Mouse (Mus musculus) ES-Bruce4 (cell line): Measurements from ENCODE around the gene 0610037L13Rik. TPM values are rescaled to one million over a fixed set of nuclear protein-coding genes. Genes with fewer than 3 reads are reported as not detected.

Experiments
- H3K27ac ChIP-seq: 2 replicates; pipeline ENCODE4 v1.5.1; 2012; ENCODE audit warnings: low read length, inconsistent platforms; ENCODE audit not compliant: insufficient read depth
- H3K27me3 ChIP-seq: 2 replicates; pipeline ENCODE4 v1.6.1; 2012; ENCODE audit warnings: mild to moderate bottlenecking, low read length, inconsistent platforms; ENCODE audit not compliant: control insufficient read depth, poor library complexity, insufficient read depth, severe bottlenecking
- H3K36me3 ChIP-seq: 2 replicates; pipeline ENCODE4 v1.6.1; 2012; ENCODE audit warnings: inconsistent platforms, mild to moderate bottlenecking, low read length, moderate library complexity; ENCODE audit not compliant: control insufficient read depth, poor library complexity, insufficient read depth, severe bottlenecking
- H3K4me1 ChIP-seq: one replicate; pipeline ENCODE4 v1.8.1; 2011; ENCODE audit warnings: low read length; ENCODE audit not compliant: control insufficient read depth, insufficient read depth
- H3K4me3 ChIP-seq: 2 replicates; pipeline ENCODE4 v1.5.1; 2011; ENCODE audit warnings: low read depth, mild to moderate bottlenecking, low read length
- H3K9ac ChIP-seq: 2 replicates; pipeline ENCODE4 v1.6.1; 2012; ENCODE audit warnings: low read depth, mild to moderate bottlenecking, inconsistent platforms; ENCODE audit not compliant: poor library complexity, severe bottlenecking
- H3K9me3 ChIP-seq: replicated peaks from 2 replicates; pipeline ENCODE4 v1.6.1; 2012; ENCODE audit warnings: mild to moderate bottlenecking, low read length, inconsistent platforms; ENCODE audit not compliant: control insufficient read depth, poor library complexity, insufficient read depth, severe bottlenecking
- CTCF ChIP-seq: IDR thresholded peaks from one replicate; pipeline ENCODE4 v1.8.1; 2011; ENCODE audit warnings: low read depth, low read length
- EP300 ChIP-seq: IDR thresholded peaks from 2 replicates; pipeline ENCODE4 v1.6.1; 2011; ENCODE audit warnings: low read depth, low read length; ENCODE audit not compliant: insufficient read depth
- POLR2A ChIP-seq: IDR thresholded peaks from one replicate; pipeline ENCODE4 v1.8.1; 2011; ENCODE audit warnings: low read length; ENCODE audit not compliant: insufficient read depth
- polyA plus RNA-seq: library from polyadenylated mRNA; stranded (reverse); fragments of >200 nt; gene quantifications from 2 replicates; pipeline ENCODE4 v1.2.4, GENCODE M21; 2011; ENCODE audit warnings: low read depth; ENCODE audit not compliant: missing spikeins, insufficient read depth, insufficient read length

The 0610037L13Rik gene
- polyA plus RNA-seq, 1 experiment = 71.8 TPM

DNA sequence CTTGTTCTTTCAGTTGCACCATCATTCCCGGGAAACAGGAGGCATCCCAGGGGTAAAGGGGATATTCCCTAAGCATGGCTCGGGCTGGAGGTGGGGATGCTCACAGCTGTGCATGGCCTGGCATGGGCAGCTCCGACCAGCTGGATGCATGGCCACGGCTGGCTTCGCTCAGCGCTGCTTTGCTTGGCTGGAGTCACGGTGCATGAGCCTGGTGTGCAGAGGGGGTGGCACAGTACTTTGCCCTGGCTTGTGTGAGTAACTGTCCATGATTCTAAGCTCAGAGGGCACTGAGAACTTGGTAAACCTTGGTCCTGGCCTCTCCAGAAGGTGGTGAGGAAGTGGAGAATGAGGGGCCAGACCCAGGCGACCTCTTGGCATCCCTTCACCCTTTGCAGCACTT, 39.5 kb upstream of the 0610037L13Rik start:
- H3K36me3 ChIP-seq = no peaks in the 10 kb centered on the region
- H3K27me3 ChIP-seq = no peaks in the 10 kb centered on the region
- no peak overlapping the region for H3K9ac ChIP-seq
- H3K4me3 ChIP-seq = no peak overlapping the region
- H3K4me1 ChIP-seq = no peaks in the 10 kb centered on the region
- no peaks in the 10 kb centered on the region for H3K9me3 ChIP-seq
- H3K27ac ChIP-seq = no peak overlapping the region
- TF ChIP-seq CTCF (no peak), POLR2A (no peak), EP300 (no peak)

DNA sequence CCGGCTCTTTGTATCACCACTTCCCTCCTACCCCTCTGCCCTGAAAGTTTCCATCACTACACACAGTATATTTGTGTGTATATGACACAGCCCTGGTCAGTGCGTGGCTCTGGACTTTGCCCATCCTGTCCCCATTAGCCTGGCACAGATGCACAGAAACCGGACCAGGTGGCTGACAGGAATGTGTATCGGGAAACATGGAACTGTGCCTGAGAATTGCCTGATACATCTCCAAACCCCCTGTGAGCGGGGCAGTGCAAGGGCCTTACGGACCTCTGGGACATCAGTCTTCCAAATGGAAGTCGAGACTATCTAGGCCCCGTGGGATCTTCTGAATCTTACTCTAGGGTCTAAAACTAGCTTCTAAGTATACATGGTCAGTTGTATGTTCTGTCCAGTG, 36.3 kb upstream of the 0610037L13Rik start:
- H3K4me3 ChIP-seq = no peak overlapping the region
- TF ChIP-seq POLR2A (no peak), CTCF (no peak), EP300 (no peak)
- H3K27me3 ChIP-seq = no peaks in the 10 kb centered on the region
- no peaks in the 10 kb centered on the region for H3K4me1 ChIP-seq
- H3K27ac ChIP-seq = no peak overlapping the region
- no peak overlapping the region for H3K9ac ChIP-seq
- H3K9me3 ChIP-seq = no peaks in the 10 kb centered on the region
- no peaks in the 10 kb centered on the region for H3K36me3 ChIP-seq

DNA sequence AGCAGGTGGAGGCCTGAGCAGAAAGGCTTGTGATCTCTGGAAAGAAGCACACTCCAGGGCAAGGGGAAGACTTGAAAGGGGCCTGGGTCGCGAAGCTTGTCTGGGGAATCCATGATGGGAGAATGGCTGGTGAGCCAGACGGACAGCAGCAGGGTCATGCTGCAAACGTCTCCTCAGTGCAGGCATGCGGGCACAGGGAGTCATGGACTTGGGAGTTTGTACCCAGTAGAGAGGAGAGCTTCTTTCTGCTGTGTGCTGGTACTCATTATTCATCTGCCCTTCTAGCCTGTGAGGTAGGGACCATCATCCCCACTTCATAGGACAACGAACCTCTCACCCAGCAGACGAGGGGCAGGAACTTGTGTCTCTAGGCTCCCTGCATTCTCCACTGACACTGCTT, 35.8 kb upstream of the 0610037L13Rik start:
- Histone ChIP-seq H3K9ac (no peak overlapping the region), H3K4me3 (no peak overlapping the region), H3K4me1 (no peaks in the 10 kb centered on the region), H3K27ac (no peak overlapping the region), H3K36me3 (no peaks in the 10 kb centered on the region), H3K9me3 (no peaks in the 10 kb centered on the region), H3K27me3 (no peaks in the 10 kb centered on the region)
- TF ChIP-seq POLR2A (no peak), CTCF (no peak), EP300 (no peak)

DNA sequence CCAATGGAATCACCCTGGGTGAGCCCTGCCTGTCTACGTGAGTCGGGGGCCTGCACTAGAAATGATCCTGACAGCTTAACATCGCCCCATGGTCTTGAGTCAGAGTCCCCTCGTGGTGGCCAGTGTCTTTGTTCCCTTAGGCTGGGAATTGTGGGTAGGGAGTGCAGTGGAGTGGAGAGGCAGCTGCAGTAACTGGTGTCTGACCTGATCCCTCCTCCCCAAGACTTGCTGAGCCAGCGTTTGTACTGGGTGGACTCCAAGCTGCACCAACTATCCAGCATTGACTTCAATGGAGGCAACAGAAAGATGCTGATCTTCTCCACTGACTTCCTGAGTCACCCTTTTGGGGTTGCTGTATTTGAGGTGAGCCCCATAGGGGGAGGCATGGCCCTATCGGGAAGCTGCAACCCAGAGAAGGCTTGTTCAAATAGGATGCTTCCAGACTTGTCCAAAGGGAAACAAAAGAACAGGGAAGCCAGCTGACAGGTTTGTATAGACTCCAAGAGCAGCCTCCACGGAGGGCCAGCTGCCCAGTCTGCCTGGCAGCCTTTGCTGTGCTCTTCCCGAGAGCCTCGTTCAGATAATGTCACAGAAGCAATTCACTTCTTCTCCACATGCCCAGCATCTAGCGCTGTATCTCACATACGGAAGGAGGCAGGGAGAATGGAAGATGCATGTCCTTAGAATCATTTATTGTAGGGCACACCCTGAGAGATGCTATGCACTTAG, 32.5 kb upstream of the 0610037L13Rik start:
- H3K36me3 ChIP-seq = no peaks in the 10 kb centered on the region
- H3K9me3 ChIP-seq = no peaks in the 10 kb centered on the region
- H3K27me3 ChIP-seq = no peaks in the 10 kb centered on the region
- no peak overlapping the region for H3K9ac ChIP-seq
- H3K27ac ChIP-seq = no peak overlapping the region
- TF ChIP-seq EP300 = no peak
- no peak for TF ChIP-seq POLR2A
- no peak for TF ChIP-seq CTCF
- H3K4me1 ChIP-seq = no peaks in the 10 kb centered on the region
- no peak overlapping the region for H3K4me3 ChIP-seq

DNA sequence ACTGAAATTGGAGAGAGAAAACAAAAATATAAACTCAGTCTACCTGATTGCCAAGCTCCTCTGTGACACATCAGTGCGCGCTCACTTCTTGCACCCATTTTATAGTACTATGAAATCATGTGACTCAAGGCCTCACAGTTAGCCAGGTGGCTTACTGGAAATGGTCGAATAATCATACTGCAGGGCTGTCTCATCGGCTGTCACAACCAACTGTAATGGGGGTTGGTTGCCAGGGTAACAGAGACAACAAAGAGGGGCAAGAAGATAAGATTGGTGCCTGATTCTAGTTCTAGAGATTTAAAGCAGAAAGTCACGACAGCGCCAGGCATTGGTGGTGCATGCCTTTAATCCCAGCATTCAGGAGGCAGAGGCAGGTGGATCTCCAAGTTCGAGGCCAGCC, 30.6 kb upstream of the 0610037L13Rik start:
- Histone ChIP-seq H3K9ac (no peak overlapping the region), H3K27me3 (no peaks in the 10 kb centered on the region), H3K27ac (no peak overlapping the region), H3K36me3 (no peaks in the 10 kb centered on the region), H3K4me3 (no peak overlapping the region), H3K4me1 (no peaks in the 10 kb centered on the region), H3K9me3 (no peaks in the 10 kb centered on the region)
- no peak for TF ChIP-seq EP300
- no peak for TF ChIP-seq CTCF
- TF ChIP-seq POLR2A = no peak

DNA sequence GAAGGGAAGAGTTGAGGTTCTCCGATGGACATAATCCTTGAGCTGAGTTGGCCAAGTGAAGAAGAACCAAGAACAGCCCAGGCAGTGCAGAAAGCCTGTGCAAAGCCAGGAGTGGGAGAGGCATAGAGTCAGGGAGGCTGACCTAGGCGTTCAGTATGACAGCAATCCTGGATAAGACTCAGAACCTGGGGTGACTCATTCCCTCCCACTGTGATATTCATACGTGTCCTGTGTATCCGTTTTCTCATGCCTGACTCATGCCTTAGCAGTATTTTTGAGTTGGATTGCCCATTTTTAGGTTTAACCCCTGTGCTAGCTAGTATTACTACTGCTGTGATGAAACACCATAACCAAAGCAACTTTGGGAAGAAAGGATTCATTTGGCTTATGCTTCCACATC, 24.7 kb upstream of the 0610037L13Rik start:
- no peaks in the 10 kb centered on the region for H3K9me3 ChIP-seq
- no peak overlapping the region for H3K4me3 ChIP-seq
- no peaks in the 10 kb centered on the region for H3K36me3 ChIP-seq
- no peak overlapping the region for H3K27ac ChIP-seq
- no peaks in the 10 kb centered on the region for H3K4me1 ChIP-seq
- no peaks in the 10 kb centered on the region for H3K27me3 ChIP-seq
- no peak for TF ChIP-seq EP300
- TF ChIP-seq POLR2A = no peak
- TF ChIP-seq CTCF = no peak
- no peak overlapping the region for H3K9ac ChIP-seq
